Mouse (Mus musculus) CH12.LX (cell line): ENCODE results near the gene Cwc22.

ENCODE experiments used
- BHLHE40 ChIP-seq: IDR thresholded peaks from 2 replicates; pipeline ENCODE4 v1.6.1; 2011; ENCODE audit warnings: mild to moderate bottlenecking, low read depth, low read length, improper control_type of control experiment
- CTCF ChIP-seq, 2 experiments: IDR thresholded peaks in 1 of 2; conservative IDR thresholded peaks in 1 of 2; 2 replicates each; pipeline ENCODE4 v1.5.1; 2011 to 2012; ENCODE audit warnings: low read depth in 2 of 2, low read length in 2 of 2, improper control_type of control experiment in 1 of 2, inconsistent platforms in 1 of 2, mild to moderate bottlenecking in 1 of 2, moderate library complexity in 1 of 2
- E2F4 ChIP-seq: IDR thresholded peaks from 2 replicates; pipeline ENCODE4 v1.6.1; 2011; ENCODE audit warnings: low read depth, low read length, improper control_type of control experiment; ENCODE audit not compliant: insufficient replicate concordance
- EP300 ChIP-seq: IDR thresholded peaks from 2 replicates; pipeline ENCODE4 v1.6.1; 2011; ENCODE audit warnings: low read length, improper control_type of control experiment
- MAFK ChIP-seq: IDR thresholded peaks from 2 replicates; pipeline ENCODE4 v1.6.1; 2011; ENCODE audit warnings: low read length, improper control_type of control experiment; ENCODE audit not compliant: insufficient replicate concordance
- MAX ChIP-seq: IDR thresholded peaks from 2 replicates; pipeline ENCODE4 v1.6.1; 2011; ENCODE audit warnings: low read length, improper control_type of control experiment
- MXI1 ChIP-seq: IDR thresholded peaks from 2 replicates; pipeline ENCODE4 v1.6.1; 2011; ENCODE audit warnings: mild to moderate bottlenecking, low read depth, low read length, improper control_type of control experiment
- NRF1 ChIP-seq: IDR thresholded peaks from 2 replicates; pipeline ENCODE4 v1.6.1; 2014; ENCODE audit warnings: low read depth, mild to moderate bottlenecking, inconsistent platforms, low read length, improper control_type of control experiment, moderate library complexity
- POLR2A ChIP-seq: IDR thresholded peaks from 2 replicates; pipeline ENCODE4 v1.6.1; 2011; ENCODE audit warnings: low read depth, mild to moderate bottlenecking, improper control_type of control experiment, low read length
- POLR2AphosphoS2 ChIP-seq: IDR thresholded peaks from 2 replicates; pipeline ENCODE4 v1.6.1; 2011; ENCODE audit warnings: low read depth, low read length, improper control_type of control experiment
- USF2 ChIP-seq: conservative IDR thresholded peaks from 2 replicates; pipeline ENCODE4 v1.6.1; 2011; ENCODE audit warnings: low read depth, low read length, improper control_type of control experiment

GRCm38 (mm10) chr2:77863522-77863921, 82.7 kb downstream of the Cwc22 start:
- TF ChIP-seq CTCF (conservative IDR thresholded peaks at IDR 0.05 in 1 of 2, IDR thresholded peaks at IDR 0.05 in 1 of 2; ENCODE audit: low read depth in 2 of 2, low read length in 2 of 2) (no peak), BHLHE40 (no peak), MAX (no peak), USF2 (no peak), POLR2AphosphoS2 (no peak), EP300 (no peak), MXI1 (no peak), E2F4 (no peak), NRF1 (no peak), POLR2A (no peak), MAFK (no peak)
